Mouse (Mus musculus) Patski (cell line): ENCODE results near the gene Slc25a44. TPM values are rescaled to one million over a fixed set of nuclear protein-coding genes. Genes with fewer than 3 reads are reported as not detected.
"Not testable (repeated sequence)": the region's sequence is repeated elsewhere in the genome, so short reads cannot be mapped to it uniquely, and the experiment has no call there.

Source experiments
- ATAC-seq: fragments of 100-300 bp; one replicate; pipeline ENCODE4 v1.8.0; 2021
- CTCF ChIA-PET: fragments of 350-600 bp; sonication (Branson Sonifier 250); formaldehyde crosslinking; loops from one replicate; lab custom pipeline; 2022; ENCODE audit warnings: inconsistent platforms; lab: Charles Lee
- POLR2A ChIA-PET: fragments of 350-600 bp; sonication (Branson Sonifier 250); formaldehyde crosslinking; loops from one replicate; lab custom pipeline; 2022; ENCODE audit warnings: antibody characterized with exemption, inconsistent platforms; lab: Charles Lee
- DNase-seq: peaks from one replicate; pipeline ENCODE4 v3.0.0-alpha.2; 2011; ENCODE audit warnings: low read depth, low spot score
- H3K27me3 ChIP-seq: fragments of 371-371 bp; one replicate; pipeline ENCODE4 v1.5.1; 2021
- CTCF ChIP-seq: fragments of 100-300 bp; IDR thresholded peaks from one replicate; pipeline ENCODE4 v1.5.1; 2021
- in situ Hi-C: fragments of 300-500 bp; cut with MboI; formaldehyde crosslinking; loops from 3 replicates; pipeline ENCODE4 v1.11.1; 2018; ENCODE audit warnings: low pct_unique_long_range_greater_than_20kb, mixed read lengths
- polyA plus RNA-seq: library from polyadenylated mRNA; unstranded; gene quantifications from one replicate; pipeline ENCODE4 v1.2.3, GENCODE M21; 2021

Gene Slc25a44
- polyA plus RNA-seq, 1 experiment from 2014 or later = 42.6 TPM

DNA sequence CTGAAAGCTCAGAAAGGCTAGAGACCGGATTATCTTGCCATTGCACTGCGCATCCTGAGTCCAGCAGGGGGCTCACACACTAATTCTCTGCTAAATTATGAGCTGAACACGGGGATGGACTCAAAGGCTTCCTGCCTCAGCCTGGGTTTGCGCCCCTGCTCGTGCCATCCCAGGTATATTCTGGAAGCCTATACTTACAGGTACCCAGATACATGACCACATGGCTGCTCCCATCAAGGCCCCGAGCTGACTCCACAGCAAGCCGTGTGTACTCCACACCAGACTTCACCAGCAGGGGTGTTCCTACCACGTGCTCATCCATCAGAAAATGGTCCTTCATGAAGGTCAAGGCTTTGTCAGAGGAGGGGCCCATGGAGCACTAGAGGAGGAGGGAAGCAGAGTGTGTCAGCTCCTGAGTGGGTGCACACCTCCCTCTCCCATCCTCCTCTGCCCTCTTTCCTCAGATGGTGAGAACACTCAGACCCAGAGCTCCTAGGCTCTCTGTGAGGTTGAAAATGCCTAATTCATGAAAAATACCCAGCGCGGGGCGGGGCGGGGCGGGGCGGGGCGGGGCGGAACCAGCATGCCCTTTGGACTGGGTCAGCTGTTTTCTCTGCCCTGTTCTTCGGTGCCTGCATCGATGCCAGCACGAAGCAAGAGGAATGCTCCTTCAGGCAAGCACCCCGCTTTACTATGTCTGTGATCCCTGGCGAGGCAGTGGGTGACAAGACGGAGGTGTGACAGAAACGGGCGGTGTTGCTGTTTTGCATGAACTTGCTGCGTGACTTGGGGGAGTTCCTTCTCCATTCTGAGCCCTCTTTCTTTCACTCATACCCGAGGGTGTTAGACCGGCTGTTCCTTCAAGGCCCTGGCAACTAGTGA is 15.8 kb upstream of the Slc25a44 start:
- in situ Hi-C loops = no loop called here
- TF ChIP-seq CTCF = no peak
- POLR2A ChIA-PET = interaction anchor here (0.9 to 1.9 kb wide), 2 partner anchors 10 to 25 kb away, joined by 3 to 8 read pairs; no protein-coding TSS in a partner anchor
- CTCF ChIA-PET = interaction anchor here (0.7 to 2.0 kb wide), 11 partner anchors 9 to 356 kb away, joined by 3 to 33 read pairs (median 4); no protein-coding TSS in a partner anchor
- H3K27me3 ChIP-seq = no peaks in the 10 kb centered on the region
- ATAC-seq (no peak), DNase-seq (no peak)

DNA sequence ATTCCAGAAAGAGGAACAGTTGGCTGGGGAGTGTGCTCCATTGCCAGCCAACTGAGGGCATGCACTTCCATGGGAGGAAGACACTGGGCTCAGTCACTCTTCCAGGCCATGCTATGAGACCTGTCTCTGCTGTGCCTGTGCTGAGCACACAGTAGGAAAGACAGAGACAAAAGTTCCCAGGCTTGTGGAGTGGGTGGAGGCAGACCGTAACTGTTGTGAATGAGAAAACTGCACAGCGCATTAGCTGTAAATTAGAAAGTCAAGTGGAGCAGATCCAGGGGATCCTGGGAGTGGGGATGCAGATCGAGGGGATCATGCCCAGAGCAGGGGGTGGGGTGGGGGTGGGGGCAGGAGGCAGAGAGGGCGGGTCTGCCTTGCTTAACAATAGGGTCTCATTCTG is 14.6 kb upstream of the Slc25a44 start:
- no peak for TF ChIP-seq CTCF
- in situ Hi-C loops = no loop called here
- H3K27me3 ChIP-seq = no peaks in the 10 kb centered on the region
- ATAC-seq = no peak
- DNase-seq = no peak
- CTCF ChIA-PET = interaction anchor here (0.8 to 4.6 kb wide), 5 partner anchors 9 to 28 kb away, joined by 3 to 33 read pairs (median 4); no protein-coding TSS in a partner anchor
- POLR2A ChIA-PET = interaction anchor here (1.0 to 1.9 kb wide), 2 partner anchors 26 to 30 kb away, joined by 3 to 8 read pairs; partner anchors contain the start of gene Pmf1

DNA sequence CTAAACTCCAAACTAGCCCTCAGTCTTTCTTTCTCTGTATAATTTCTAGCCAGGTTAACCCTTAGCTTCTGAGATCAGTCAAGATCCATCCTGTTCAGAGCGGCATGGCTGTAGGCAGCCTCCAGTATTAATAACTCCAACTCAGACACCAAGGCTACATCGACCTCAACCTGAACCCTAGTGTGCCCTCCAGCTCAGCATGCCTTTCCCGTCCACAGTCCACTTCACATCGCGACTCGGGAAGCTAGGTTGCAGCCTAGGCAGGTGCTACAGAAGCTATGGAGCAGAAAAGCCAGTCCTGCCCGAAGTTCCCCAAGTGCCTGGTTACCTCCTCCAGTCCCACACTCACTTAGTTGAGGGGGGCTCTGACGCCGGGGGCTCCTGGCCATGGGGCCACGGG is 12.5 kb upstream of the Slc25a44 start:
- no peaks in the 10 kb centered on the region for H3K27me3 ChIP-seq
- DNase-seq (no peak), ATAC-seq (no peak)
- ChIA-PET POLR2A (interaction anchor here (1.2 to 1.3 kb wide), 2 partner anchors 28 to 41 kb away, joined by 3 read pairs; no protein-coding TSS in a partner anchor), CTCF (interaction anchor here (0.9 to 4.6 kb wide), 7 partner anchors 14 to 84 kb away, joined by 3 to 17 read pairs (median 3); no protein-coding TSS in a partner anchor)
- no peak for TF ChIP-seq CTCF
- in situ Hi-C loops = no loop called here

DNA sequence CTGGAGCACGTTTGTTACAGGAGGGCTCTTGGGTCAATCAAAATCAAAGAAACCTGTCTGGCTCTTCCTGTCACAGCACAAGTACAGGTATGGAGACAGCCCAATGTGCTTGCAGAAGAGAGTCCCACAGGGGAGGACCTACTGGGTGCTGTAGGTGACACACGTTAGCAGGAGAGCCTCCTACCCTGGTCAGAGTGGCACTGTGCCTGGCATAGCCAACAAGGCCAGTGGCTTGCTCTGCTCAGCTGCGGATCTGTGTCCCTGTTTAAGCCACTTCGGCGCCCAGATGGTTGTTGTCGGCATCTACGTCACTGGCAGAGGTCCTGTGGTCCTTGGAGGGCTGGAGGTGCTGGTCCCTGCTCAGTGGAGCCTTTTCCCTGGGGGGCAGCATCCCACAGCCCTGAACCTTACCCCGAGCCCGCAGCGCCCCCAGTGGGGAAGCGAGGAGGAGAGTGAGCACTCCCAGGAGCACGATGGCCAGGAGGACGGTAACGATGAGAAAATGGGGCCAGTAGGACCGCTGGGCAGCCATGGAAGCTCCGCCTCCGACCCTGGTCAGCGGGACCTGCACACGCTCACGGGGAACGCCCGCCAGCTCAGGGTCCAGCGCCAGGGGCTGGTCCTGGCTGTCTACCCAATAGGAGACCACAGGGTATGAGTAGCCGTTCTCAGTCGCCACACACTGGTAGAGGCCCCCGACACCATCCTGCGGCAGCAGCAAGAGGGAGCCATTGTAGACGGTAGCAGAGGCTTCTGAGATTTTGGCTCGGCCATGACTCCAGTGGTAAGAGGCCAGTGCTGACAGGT is 11.7 kb upstream of the Slc25a44 start:
- CTCF ChIA-PET = interaction anchor here (0.9 to 4.6 kb wide), 4 partner anchors 15 to 47 kb away, joined by 3 to 17 read pairs (median 3); no protein-coding TSS in a partner anchor
- POLR2A ChIA-PET = interaction anchor here (0.5 to 1.3 kb wide), 2 partner anchors 29 to 45 kb away, joined by 3 to 4 read pairs; no protein-coding TSS in a partner anchor
- DNase-seq = no peak
- in situ Hi-C loops = no loop called here
- H3K27me3 ChIP-seq = peaks cover 4% of the 10 kb centered on the region
- no peak for TF ChIP-seq CTCF
- no peak for ATAC-seq

DNA sequence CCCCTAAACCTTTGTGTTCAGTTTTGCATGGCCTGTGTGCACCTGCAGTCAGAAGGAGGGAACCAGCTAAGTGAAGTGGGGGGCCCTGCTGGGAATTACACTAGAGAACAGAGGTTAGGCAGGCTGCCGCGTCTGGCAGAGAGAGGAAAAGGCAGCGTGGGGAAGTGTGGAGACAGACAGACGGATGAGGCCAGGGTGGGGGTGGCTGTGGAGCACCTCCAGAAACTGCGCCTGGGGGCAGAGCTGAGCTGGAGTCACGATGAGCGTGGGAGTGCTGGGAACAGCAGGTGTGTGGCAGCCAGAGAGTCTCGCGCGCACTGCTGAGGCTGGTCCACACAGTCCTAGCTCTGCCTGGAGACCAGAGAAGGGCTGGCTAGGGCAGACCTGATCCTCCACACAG is 10.6 kb upstream of the Slc25a44 start:
- in situ Hi-C loops = no loop called here
- ATAC-seq (no peak), DNase-seq (no peak)
- TF ChIP-seq CTCF = no peak
- CTCF ChIA-PET = interaction anchor here (1.4 to 4.6 kb wide), 2 partner anchors 32 to 48 kb away, joined by 4 to 17 read pairs; no protein-coding TSS in a partner anchor
- H3K27me3 ChIP-seq = peaks cover 11% of the 10 kb centered on the region
- POLR2A ChIA-PET = no interaction called here

DNA sequence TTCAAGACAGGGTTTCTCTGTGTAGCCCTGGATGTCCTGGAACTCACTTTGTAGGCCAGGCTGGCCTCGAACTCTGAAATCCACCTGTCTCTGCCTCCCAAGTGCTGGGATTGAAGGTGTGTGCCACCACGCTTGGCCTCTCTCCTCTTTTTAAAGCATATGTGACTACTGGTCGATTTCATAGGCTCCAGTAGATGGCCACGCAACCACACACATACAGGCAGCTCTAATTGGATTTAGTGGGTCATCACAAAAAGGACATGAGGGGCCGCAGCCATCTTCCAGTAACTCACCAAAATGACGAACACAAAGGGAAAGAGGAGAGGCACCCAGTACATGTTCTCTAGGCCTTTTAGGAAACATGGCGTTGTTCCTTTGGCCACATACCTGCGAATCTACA is 3.7 kb upstream of the Slc25a44 start:
- ChIA-PET POLR2A (interaction anchor here (1.1 to 1.2 kb wide), 2 partner anchors 10 to 18 kb away, joined by 3 to 4 read pairs; no protein-coding TSS in a partner anchor), CTCF (interaction anchor here (1.0 to 2.8 kb wide), 6 partner anchors 17 to 55 kb away, joined by 3 to 23 read pairs (median 4); no protein-coding TSS in a partner anchor)
- ATAC-seq, DNase-seq, in situ Hi-C loops: not testable (repeated sequence)
- peaks cover 21% of the 10 kb centered on the region for H3K27me3 ChIP-seq

DNA sequence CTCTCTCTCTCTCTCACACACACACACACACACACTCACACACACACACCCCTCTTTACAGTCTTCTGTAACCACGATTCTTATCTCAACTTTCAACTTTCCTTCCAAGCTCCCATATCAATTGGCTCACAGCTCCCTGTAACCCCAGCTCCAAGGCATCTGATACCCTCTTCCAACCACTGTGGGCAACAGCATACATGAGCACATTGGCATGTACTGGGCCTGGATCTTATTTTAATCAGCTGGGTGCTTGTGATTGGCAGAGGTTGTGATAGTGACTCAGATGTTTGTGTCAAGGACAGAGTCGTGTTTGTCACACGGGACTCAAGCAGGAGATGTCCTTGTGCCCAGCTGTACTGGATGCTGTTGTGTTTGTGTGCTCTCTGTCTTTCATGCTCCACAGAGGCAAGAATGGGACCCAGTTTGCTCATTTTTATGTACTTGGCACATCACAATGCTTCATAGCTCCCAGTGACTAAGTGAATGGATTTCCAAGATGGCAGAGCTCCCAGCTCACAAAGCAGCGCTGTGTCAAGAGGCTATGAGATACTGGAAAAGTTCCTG is 2.5 kb upstream of the Slc25a44 start:
- ATAC-seq (no peak), DNase-seq (no peak)
- in situ Hi-C loops = no loop called here
- no peak for TF ChIP-seq CTCF
- H3K27me3 ChIP-seq = peaks cover 21% of the 10 kb centered on the region
- ChIA-PET POLR2A (interaction anchor here (0.6 to 1.2 kb wide), 3 partner anchors 11 to 223 kb away, joined by 3 to 5 read pairs (median 4); no protein-coding TSS in a partner anchor), CTCF (interaction anchor here (0.7 to 2.8 kb wide), 12 partner anchors 12 to 56 kb away, joined by 3 to 23 read pairs (median 4); no protein-coding TSS in a partner anchor)

DNA sequence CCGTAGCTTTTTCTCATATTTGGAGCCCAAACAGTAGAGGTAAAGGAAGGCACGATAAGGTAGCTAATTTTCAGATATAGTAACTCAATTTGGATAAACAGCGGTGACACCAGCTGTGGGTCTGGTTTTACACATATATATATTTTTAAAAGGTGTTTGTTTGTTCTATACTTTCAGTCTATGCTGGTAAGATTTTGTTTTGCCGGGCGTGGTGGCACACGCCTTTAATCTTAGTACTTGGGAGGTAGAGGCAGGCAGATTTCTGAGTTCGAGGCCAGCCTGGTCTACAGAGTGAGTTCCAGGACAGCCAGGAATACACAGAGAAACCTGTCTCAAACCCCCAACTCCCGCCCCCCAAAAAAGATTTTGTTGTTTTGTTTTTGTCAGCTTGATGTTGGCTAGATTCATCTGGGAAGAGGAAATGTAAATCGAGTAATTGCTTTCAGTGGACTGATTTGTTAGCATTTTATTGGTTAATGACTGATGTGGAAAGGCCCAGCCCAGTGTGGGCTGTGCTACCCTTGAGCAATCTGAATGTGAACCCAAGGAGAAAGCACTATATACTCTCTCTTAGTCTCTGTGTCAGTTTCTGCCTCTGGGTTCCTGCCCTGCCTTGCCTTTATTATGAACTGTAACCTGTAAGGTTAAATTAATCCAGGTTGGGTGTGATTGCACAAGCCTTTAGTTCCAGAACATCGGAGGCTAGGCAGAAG is 925 bp upstream of the Slc25a44 start:
- CTCF ChIA-PET = interaction anchor here (0.6 to 4.8 kb wide), 5 partner anchors 10 to 41 kb away, joined by 3 to 35 read pairs (median 5); no protein-coding TSS in a partner anchor
- TF ChIP-seq CTCF = no peak
- POLR2A ChIA-PET = interaction anchor here (1.6 kb wide), 1 partner anchor 15 kb away, joined by 5 read pairs; the partner anchor contains the start of gene Pmf1
- in situ Hi-C loops = no loop called here
- H3K27me3 ChIP-seq = peaks cover 13% of the 10 kb centered on the region
- ATAC-seq (no peak), DNase-seq (no peak)

DNA sequence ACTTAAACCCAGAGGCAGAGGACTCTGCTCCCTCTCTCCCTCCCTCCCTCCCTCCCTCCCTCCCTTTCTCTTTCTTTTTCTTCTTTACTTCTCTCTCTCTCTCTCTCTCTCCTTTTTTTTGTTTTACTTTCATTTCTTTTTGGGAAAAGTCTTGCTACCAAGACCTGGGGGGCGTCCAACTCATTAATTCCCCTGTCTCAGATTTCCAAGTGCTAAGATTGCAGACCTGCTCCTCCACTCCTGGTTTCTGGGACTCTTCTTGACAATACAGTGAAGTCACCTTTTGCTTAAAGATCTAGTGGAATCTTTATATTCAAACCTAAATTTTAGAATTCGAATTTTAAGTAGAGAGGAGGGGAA is 371 bp upstream of the Slc25a44 start:
- in situ Hi-C loops = no loop called here
- ChIA-PET POLR2A (interaction anchor here (1.2 to 1.6 kb wide), 2 partner anchors 15 to 18 kb away, joined by 4 to 5 read pairs; partner anchors contain the start of gene Pmf1), CTCF (interaction anchor here (0.6 to 4.8 kb wide), 5 partner anchors 13 to 58 kb away, joined by 3 to 35 read pairs (median 5); no protein-coding TSS in a partner anchor)
- no peak for ATAC-seq
- no peak for TF ChIP-seq CTCF
- peaks cover 10% of the 10 kb centered on the region for H3K27me3 ChIP-seq
- no peak for DNase-seq
